Mouse (Mus musculus): Measurements from ENCODE around the gene Rpl13a. TPM values are rescaled to one million over a fixed set of nuclear protein-coding genes. Genes with fewer than 3 reads are reported as not detected.
"Not testable (repeated sequence)": the region's sequence is repeated elsewhere in the genome, so short reads cannot be mapped to it uniquely, and the experiment has no call there.

The Rpl13a gene
- polyA plus RNA-seq, 3 experiments from 2014 or later, result 6,216 to 8,178 (median 7,568) TPM

DNA sequence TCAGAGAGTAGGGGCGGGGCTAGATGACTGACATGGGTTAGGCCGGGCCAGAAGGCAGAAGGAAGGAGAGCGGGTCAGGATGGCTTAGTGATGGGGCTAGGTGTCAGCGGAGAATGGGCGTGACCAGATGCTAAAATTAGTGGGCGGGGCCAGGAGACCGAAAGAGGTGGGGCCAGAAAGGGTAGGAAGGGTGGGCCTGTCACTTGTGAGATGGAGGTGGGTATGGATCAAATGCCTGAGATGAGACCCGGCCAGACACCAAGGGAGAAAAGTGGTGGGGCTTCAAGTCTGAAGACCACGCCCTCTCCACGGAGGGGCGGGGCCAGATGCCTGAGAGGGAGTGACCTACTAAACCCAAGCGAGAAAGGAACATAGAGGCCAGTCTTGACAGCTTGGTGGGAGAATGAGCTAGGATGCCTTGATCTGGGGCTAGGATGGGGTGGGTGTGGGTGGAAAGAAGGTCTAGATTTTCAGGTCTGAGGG is 6.0 kb upstream of the Rpl13a start:
- ATAC-seq, result no peak

DNA sequence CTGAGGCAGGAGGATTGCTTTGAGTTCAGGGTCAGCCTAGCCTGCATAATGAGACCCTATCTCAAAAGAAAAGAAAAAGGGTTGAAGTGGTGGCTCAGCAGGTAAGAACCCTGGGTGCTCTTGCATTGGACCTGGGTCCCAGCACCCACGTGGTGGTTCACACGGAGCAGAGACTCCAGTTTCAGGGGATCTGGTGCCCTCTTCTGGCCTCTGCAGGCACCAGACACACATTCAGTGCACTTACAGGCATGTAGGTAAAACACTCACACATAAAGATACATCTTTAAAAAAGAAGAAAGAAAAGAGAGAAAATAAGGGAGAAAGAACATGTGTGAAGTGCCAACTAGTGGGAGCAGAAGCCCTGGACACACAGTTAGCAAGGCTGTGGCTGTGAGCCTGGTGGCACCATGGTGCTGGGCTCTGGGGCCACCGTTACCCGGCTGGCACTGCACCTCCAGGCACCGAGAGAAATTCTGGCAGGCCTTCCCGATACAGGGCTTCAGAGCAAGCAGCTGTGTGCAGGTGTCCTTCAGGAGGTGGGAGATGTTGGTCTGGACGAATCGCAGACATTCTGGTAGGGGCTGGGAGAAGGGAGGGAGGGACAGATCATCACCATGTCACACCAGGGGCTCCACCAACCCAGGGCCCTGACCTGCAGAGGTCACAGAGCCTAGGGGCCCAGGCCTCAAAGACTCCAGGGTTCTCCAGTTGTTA is 5.0 kb upstream of the Rpl13a start:
- no peak for ATAC-seq

DNA sequence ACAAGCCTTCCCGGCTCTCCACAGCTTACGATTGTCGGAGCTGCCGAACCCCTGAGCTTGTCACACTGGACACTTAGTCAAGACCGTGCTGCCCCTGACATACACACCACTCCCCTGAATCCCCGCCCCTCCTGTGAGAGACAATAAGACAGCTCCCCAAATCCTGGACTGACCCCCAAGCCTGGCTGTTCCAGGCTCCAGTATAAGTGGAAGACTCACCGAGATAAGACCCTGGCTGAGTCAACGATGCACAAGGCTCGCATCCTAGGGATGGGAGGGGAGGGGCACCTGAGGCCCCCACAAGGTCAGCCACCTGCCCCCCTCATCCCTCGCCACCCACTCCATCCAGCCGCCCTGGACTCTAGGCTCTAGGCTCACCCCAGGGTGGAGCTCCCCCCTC is 3.3 kb upstream of the Rpl13a start:
- ATAC-seq, result no peak

DNA sequence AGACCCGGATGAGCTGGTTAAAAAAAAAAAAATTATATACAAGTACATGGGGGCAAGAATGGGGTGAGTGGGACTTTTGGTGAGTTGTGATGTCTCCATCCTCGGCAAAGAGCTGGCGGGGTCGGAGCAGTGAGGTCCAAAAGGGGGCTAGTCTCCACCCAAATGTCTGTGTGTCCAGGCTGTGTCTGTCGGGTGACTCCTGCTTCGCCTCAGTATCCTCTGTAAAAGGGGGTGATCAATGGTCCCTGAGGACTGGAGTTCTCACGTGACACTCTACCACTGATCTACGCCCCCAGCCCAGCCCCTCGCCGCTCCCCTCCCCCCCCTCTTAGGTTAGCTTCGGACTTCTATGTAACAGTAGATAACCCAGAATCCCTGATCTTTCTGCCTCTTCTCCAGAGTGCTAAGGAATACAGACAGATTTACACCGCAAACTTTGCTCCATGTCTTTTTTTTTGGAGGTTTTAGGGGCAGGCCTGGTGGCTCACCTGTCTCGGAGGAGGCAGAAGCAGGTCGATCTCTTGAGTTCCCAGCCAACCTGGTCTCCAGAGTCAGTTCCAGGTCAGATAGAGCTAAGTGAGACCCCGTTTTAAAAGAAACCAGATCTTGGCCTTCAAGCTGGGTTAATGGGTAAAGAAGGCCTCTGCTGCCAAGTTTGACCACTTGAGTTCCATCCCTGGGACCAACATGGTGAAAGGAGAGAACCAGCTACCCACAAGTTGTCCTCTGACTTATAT is 1.4 kb upstream of the Rpl13a start:
- ATAC-seq, result no peak

DNA sequence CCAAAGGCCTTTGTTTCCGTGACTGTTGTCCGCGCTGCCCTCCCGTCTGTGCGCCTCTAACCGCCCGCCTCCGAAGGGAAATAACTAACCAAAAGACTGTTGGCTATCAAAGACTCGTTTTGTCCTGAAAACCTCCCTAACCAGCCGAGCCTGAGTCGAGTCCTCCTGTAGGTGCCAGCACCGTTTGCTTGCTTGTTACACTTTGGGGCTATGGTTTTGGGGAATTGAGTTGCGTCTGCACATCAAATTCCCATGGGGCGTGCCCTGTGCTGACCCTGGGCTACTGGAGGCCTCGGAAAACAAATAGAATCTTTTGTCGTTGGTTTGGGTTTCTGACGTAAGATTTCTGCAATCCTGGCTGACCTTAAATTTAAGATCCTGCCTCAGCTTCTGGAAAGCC is 757 bp upstream of the Rpl13a start:
- no peak for ATAC-seq

DNA sequence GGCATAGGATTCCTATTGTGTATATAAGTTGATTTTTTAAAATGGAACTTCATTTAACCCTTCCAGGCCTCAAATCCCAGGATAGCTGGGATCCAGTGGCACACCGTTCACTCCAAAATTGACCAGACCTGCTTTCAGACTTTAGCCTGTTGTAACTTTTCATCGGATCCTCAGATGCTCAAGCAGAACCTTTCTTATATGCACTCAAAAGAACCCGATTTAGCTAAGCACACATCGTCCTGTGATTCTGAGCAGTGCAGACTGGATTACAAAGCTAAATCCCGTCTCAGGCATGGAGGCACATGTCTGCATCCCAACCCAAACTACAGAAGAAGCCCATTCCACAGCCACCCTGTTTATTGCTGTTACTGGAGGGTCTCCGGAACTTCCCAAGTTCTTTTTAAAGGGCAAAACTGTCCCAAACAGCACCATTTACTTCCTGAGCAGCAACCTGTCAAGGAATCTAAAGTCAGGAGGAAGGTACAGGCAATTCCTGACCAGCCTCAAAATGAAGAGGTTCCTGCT is 799 bp downstream of the Rpl13a start:
- no peak for ATAC-seq

DNA sequence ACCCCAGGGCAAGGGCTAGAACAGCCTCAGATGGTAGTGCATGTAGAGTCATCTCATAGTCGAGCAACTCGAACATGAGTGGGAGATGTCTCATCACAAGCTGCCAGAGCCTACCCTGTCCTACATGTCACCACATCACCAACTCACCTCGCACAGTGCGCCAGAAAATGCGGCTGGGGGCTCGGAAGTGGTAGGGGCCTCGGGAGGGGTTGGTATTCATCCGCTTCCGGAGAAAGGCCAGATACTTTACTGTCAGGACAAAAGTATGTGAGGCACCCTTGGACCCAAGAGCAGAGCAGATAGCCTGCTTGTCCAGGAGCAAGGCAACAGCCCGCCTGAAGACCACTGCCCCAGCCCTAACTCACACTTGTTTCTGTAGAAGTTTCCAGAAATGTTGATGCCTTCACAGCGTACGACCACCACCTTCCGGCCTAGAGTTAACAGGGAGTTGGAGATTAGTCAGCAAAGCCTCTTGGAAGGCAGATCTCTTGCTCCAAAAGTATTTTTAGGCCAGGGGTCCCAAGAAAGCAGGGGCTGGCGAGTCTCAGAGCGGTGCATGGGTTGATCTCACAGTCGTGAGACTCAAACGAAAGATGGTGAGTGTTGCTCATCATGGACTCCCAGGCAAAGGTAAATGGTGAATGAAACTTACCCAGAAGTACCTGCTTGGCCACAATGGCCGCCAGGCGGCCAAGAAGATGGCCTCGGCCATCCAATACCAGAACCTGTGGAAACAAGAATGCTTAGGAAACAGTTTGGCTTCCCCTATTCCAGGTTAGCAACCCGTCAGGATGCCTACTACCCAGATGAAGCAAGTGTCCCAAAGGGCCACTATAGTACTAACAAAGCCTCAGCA is 1.5 kb downstream of the Rpl13a start:
- no peak for ATAC-seq

DNA sequence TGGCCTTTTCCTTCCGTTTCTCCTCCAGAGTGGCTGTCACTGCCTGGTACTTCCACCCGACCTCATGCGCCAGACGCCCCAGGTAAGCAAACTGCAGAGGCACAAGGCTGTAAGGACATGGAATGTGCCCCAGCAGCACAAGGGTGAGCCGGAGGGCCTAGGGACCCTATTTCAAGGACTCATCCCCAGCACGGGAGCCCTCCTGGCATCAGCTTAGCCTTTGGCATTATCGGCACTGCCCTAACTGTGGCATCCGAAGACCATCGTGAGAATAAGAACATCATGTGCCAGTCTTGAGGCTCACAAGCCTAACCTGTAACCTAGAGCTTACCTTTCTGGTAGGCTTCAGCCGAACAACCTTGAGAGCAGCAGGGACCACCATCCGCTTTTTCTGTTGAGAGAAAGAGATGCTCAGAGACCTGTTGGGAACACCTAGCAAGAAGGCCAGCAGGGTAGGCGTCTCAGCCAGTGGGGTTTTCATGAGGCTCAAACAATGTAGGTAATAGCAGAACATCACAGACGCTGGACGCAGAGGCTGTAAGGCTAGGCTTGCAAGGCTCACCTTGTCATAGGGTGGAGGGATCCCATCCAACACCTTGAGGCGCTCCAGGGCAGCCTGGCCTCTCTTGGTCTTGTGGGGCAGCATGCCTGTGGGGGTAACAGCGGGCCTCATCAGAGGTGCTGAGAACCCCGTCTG is 2.3 kb downstream of the Rpl13a start:
- no peak for ATAC-seq

DNA sequence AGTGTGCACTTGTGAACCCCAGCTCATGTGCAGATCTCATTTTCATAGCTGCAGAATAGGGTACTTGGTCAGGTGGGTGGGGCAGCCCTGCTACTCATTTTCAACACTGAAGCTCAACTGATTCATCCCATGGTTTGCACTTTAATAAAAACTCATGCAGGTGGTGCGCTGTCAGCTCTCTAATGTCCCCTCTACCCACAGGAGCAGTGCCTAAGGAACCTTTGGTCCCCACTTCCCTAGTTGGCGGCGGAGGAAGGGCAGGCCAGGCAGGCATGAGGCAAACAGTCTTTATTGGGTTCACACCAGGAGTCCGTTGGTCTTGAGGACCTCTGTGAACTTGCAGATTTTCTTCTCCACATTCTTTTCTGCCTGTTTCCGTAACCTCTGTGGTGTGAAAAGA is 2.9 kb downstream of the Rpl13a start:
- ATAC-seq, result not testable (repeated sequence)

DNA sequence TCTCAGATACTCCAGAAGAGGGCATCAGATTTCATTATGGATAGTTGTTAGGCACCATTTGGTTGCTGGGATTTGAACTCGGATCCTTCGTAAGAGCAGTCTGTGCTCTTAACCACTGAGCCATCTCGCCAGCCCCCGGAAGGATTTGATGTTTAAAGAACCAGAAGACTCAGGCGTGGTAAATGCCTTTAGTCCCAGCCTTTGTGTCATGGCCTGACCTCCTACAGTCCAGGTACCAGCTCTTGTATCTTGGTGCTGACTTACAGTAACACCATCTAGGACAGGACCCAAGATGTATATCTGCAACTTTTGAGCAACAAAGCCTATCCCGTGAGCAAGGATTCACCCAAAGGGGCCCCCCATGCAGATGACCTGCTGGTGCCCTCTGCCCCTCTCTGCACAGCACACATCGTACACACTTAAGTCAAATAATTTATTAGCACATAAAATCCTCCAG is 3.4 kb downstream of the Rpl13a start:
- no peak for ATAC-seq

DNA sequence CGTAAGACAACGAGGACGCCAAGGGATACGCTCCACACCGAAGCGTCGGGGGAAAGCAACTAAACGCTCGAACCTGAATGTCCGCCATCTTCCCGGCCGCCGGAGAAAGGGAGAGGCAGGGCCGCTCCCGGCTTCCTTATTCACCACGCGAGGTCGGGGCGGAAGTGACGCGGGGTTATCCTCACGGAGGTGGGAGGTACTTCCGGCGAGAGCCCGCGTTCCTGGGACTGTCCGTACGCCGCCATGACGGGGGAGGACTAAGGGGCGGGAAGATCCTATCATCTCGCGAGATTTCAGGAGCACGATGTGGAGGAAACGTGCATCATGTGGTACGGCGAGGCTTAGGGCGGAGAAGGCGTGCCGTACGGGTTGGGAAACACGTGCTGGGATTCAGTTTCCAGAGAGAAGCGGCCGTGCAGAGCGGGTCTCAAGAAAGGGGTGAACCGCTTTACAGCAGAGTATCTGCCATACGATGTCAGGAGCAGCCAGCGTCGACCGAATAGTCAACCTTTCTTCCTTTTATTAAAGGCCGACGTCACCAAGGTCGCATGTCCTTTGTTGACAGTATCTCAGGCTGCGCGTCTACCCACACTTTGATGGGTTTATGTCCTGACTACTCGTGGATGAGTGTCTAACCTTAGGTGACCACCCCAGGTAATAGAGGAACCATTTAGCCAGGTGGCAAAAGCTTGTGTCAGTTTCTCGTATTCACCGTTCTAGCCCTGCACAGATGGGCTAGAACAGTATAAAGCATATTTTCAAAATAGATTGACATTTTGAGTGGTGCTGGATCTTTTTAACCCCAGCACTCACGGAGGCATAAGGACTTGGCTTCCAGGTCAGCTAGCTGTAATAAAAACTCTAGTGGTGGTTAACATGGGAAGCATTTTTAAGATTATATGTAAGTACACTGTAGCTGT is 4.1 kb downstream of the Rpl13a start, which contains the start of gene Rps11:
Rps11 (minus strand) TSS at position 216 of the 920 bp plus-strand sequence.
- ATAC-seq, result peak; percentile 63

DNA sequence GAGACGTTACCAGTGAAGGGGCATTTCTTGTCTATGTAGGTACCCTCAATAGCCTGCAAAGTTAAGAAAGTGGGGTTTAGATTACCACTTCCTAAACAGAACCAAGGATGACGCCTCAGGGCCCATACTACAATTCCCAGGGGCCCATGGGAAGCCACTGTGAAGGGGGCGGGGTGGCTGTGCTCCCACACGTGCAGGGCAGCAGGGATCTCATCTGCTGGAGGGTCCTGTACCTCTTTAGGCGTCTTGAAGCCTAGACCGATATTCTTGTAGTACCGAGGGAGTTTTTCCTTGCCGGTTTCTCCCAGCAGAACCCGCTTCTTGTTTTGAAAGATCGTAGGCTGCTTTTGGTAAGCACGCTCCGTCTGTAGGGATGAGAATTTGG is 5.4 kb downstream of the Rpl13a start:
- no peak for ATAC-seq

DNA sequence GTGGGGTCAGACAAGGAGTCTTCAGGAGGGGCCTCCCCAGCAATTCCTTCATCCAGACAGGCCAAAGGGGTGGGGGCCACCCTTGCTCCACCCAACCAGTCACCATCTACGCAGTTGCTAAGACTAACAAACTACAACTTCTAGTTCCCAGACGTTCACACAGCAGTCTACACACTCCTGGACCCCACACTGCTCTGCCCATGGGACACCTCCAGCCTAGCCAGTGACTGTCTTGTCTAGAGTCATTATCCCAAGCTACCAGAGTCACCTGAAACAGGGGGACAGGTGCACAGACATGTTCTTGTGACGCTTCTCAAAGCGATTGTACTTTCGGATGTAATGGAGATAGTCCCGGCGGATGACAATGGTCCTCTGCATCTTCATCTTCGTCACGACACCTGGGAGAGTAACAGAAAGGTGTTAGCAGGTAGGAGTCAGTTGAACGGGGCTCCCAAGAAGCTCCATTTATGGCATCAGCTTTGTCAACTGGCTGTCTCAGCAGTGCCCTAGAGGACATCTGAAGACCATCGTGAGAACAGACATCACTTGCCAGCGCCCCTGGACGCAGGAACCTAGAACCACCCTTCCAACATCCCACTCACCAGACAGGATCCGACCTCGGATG is 5.9 kb downstream of the Rpl13a start:
- ATAC-seq, result no peak

DNA sequence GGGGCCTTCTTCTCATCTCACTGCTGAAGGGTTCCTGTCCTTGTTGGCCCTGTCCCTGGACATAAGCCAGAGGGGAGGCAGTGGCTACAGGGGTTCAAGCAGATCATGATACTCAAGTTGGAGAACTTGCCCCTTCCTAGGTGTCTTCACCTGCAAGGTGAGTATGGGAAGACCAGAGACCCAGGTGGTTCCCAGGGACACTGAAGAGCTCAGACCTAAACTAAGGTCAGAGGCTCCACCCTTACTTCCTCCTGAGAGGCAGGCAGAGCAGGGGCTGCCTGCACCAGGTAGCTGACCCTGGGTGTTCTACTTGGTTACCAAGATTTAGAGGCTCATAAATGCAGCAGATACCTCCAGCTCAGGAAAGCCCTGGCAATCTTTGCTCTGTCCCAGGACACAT is 6.6 kb downstream of the Rpl13a start:
- no peak for ATAC-seq

DNA sequence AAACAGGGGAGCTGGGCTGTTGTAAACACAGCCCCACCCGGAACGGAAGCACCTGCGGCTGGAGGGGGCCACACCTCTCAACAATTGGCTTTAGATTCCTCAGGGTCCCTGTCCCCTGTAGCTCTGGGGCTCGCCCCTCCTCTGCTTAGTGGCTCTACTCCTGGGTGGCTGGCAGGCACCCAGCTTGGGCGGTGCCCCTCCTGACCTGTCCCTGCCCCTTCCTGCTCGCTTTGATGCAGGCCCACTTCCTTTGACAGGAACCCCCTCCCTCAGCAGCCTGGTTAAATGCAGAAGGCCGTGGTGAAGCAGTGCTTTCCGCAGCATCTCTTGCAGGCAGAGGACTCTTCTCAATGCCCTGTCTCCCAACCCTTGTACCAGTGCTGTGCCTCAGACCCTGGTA is 7.2 kb downstream of the Rpl13a start:
- peak; percentile 64 for ATAC-seq

DNA sequence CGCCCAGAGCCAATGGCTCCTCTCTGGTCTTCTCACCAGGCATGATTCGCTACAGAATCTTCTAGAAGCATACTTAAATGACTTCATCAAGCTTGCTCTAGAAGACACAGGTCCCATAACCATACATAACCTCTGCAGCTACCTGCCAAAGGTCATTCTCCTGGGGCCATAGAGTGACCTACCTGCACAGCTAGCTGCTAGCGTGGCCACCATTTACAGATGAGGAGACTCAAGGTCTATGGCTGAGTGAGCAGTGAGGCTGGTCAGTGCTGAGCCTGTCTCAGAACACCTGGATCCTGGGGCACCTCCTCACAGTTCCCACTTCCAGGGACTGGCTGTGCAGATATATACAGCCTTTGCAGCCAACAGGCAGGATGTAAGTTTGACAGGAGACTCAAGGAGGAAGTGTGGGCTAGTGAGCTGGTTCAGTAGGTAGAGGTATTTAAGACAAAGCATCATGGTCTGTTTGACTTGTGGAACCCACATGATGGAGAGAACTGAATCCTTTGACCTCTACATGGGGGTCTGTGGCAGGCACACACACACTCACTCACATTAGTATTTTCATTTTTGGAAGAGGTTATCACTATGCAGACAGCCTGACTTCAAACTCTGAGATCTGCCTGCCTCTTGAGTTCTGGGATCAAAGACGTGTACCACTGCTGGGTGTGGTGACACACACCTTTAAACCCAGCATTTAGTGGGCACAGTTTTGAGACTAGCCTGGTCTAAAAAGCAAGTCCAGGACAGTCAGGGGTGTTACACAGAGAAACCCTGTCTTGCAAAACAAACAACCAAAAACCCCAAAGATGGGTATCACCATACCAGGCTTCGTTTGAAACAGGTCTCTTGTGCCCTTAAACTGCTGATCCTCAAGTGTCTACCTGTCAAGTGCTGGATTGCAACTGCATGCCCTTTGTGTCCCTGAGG is 8.5 kb downstream of the Rpl13a start:
- no peak for ATAC-seq

DNA sequence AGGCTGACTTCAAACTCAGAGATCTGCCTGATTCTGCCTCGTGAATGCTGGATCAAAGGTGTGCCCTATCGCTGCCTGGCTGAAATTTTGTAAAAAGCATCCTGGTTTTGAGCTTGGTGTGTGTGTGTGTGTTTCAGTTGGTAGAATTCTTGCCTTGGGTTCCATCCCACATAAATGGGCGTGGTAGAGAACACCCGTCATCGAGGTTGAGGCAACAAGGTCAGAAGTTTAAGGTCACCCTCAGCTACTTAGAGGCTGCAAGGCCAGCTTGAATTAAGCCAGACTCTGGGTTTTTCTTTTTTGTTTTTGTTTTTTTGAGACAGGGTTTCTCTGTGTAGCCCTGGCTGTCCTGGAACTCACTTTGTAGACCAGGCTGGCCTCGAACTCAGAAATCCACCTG is 10.2 kb downstream of the Rpl13a start:
- ATAC-seq, result no peak

DNA sequence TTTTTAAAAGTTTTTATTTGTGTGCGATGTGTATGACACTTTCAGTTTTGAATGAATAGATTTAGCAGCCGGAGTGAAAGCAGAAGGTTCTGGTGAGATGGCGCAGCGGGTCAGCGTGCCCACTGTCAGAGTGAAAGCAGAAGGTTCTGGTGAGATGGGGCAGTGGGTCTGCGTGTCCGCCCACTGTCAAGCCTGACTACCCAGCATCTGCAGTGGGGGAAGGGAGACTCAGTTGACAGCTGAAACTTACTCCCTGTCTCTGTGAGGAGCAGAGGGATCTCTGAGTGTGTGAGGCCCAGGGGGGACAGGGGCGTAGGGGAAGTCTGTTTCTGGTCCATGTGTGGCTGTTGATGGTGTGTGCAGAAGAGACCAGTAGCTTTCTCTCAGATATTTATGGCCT is 11.0 kb downstream of the Rpl13a start:
- ATAC-seq, result no peak

DNA sequence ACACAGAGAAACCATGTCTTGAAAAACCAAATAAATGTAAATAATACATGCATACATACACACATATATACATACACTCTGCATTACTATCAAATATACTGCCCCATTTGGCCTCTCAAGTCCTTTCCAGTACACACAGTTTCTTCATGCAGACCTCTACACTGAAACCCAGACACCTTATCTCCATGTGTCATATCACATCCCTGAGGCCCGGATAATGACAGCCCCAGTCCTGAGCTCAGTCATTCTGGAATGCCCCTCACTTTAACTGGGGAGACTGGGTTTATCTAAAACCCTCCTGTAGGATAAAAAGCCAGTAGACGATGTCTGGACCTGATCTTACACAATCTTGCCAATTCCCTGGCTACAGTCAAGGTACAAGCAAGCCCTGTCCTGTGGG is 15.1 kb downstream of the Rpl13a start:
- ATAC-seq, result no peak
